Mouse (Mus musculus): ENCODE measurements at regions not wholly inside any gene's neighbourhood (a gene's known extent, or its start where the extent isn't known, plus 50 kb on each side); places are given as distances from the start of the nearest gene placed in this dataset.

DNA sequence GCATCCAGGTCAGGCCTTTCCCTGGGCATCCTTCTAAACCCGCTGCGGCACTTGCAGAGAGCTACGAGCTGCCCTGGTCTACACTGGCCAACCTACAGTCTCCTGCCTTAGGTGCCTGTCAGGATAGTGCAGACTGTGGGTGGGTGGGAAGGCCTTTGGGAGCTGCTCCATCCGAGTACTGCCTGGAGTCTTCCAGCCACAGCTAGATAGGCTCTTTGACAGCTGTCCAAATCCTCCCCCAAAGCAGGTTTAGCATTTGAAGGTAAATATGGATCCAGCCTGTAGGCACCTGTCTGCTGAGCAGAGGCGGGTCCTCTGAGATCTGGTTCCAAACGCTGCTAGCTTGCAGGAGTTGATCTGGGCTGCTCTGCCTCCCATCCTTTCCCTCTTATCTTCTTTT is 295.6 kb upstream of the Hs6st1 start:
- TF ChIP-seq CTCF (IDR thresholded peaks at IDR 0.05; ENCODE audit: low read depth): no peak
- Histone ChIP-seq H3K4me2 (ENCODE audit: low read depth) (no peak overlapping the region), H3K4me3 (ENCODE audit: low read depth, low read length) (no peak overlapping the region), H3K27ac (ENCODE audit: low read depth, low read length) (no peak overlapping the region), H3K27me3 (ENCODE audit: insufficient read depth, low read length) (no peaks in the 10 kb centered on the region), H3K4me1 (ENCODE audit: insufficient read depth) (no peaks in the 10 kb centered on the region), H3K9ac (no peak overlapping the region), H3K9me3 (ENCODE audit: low read length) (no peaks in the 10 kb centered on the region), H3K36me3 (ENCODE audit: insufficient read depth) (no peaks in the 10 kb centered on the region)
- no peak for DNase-seq
- no peak for ATAC-seq
- WGBS: 86% methylated on average over 6 of the region's 6 CpGs

DNA sequence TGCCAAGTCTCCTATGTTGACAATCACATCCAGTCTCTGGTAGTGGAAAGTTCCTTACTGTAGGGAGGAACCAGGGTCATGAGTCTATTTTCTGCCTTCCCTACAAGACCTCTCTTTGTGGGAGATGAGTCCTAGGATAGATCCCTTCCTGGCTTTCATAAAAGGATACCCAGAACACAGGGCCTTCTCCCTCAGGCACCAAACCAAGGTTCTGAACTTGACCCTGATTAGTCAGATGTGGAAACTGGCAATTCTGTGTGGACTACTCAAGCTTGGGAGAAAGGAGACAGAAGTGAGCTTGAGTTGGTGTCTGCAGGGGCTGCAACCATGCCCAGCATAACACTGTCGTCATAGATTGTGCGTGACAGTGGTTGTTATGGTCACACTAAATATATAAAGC is 293.6 kb upstream of the Hs6st1 start:
- no peaks in the 10 kb centered on the region for H3K4me1 ChIP-seq (ENCODE audit: insufficient read depth)
- no peak for ATAC-seq
- no peak overlapping the region for H3K4me3 ChIP-seq (ENCODE audit: low read depth, low read length)
- H3K36me3 ChIP-seq (ENCODE audit: insufficient read depth): no peaks in the 10 kb centered on the region
- H3K9ac ChIP-seq: no peak overlapping the region
- no peak for TF ChIP-seq CTCF (IDR thresholded peaks at IDR 0.05; ENCODE audit: low read depth)
- 96% methylated on average over 2 of the region's 2 CpGs for WGBS
- no peaks in the 10 kb centered on the region for H3K27me3 ChIP-seq (ENCODE audit: insufficient read depth, low read length)
- H3K4me2 ChIP-seq (ENCODE audit: low read depth): no peak overlapping the region
- H3K27ac ChIP-seq (ENCODE audit: low read depth, low read length): no peak overlapping the region
- no peaks in the 10 kb centered on the region for H3K9me3 ChIP-seq (ENCODE audit: low read length)
- DNase-seq: no peak

DNA sequence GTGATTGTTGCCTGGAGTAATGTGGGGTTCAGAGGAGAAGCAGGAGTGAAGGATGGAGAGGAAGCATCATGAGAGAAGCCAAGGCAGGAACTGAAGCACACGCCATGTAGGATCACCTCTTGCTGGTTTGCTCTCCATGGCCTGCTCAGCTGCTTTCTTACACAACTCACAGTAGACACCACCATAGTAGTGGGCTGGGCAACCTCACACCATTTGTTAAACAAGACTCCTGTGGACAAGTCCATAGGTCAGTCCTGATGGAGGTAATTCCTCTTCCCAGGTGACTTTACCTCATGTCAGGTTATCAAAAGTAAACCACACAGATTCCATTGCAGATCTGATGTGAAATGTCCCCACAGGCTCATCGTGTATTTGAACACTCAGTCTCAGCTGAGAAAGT is 285.5 kb upstream of the Hs6st1 start:
- Histone ChIP-seq H3K27me3 (ENCODE audit: insufficient read depth, low read length) (no peaks in the 10 kb centered on the region), H3K27ac (ENCODE audit: low read depth, low read length) (no peak overlapping the region), H3K4me1 (ENCODE audit: insufficient read depth) (no peaks in the 10 kb centered on the region), H3K9ac (no peak overlapping the region), H3K36me3 (ENCODE audit: insufficient read depth) (no peaks in the 10 kb centered on the region), H3K4me3 (ENCODE audit: low read depth, low read length) (no peak overlapping the region), H3K9me3 (ENCODE audit: low read length) (no peaks in the 10 kb centered on the region), H3K4me2 (ENCODE audit: low read depth) (no peak overlapping the region)
- DNase-seq: no peak
- ATAC-seq: no peak
- WGBS: 82% methylated on average over 2 of the region's 2 CpGs
- no peak for TF ChIP-seq CTCF (IDR thresholded peaks at IDR 0.05; ENCODE audit: low read depth)

DNA sequence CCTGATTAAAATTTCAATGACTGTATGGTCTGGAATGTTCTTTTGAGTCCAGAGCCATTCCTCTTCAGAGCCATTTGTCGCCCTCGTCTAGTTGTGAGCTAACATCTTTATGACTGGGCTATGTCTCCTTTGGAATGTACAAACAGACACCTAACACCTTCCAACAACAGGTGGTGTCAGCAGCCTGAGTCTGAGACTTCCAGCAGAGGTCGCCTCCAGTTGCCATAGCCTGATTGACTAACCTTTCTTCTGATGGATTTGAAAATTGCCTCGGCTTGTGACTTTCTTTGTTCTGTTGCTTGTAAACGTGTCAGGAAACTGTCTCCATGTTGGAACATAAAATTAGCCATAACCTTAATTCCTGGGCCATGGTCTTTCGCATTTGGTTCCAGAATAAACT is 284.8 kb upstream of the Hs6st1 start:
- WGBS: 85% methylated on average over 6 of the region's 6 CpGs
- DNase-seq (no peak), ATAC-seq (no peak)
- no peak for TF ChIP-seq CTCF (IDR thresholded peaks at IDR 0.05; ENCODE audit: low read depth)
- Histone ChIP-seq H3K36me3 (ENCODE audit: insufficient read depth) (no peaks in the 10 kb centered on the region), H3K4me3 (ENCODE audit: low read depth, low read length) (no peak overlapping the region), H3K27ac (ENCODE audit: low read depth, low read length) (no peak overlapping the region), H3K9ac (no peak overlapping the region), H3K27me3 (ENCODE audit: insufficient read depth, low read length) (no peaks in the 10 kb centered on the region), H3K4me1 (ENCODE audit: insufficient read depth) (no peaks in the 10 kb centered on the region), H3K4me2 (ENCODE audit: low read depth) (no peak overlapping the region), H3K9me3 (ENCODE audit: low read length) (no peaks in the 10 kb centered on the region)

DNA sequence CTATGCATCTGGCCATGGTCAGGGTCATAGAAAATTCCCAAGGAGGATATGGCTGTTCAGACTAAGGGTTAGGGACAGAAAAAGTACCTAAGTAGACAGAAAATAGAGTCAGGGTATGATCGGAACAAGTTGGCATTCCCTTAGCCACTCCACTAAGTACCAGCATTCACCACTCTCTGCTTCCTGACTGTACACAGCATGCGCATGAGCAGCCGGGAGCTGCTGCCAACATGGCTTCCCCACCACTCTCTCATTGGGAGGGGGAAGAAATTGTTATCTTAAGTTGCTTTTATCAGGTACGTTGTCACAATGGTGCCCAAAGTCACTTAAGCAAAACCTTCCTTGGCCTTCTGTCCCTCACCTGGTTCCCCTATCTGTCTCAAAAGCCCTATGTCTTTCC is 282.0 kb upstream of the Hs6st1 start:
- no peak overlapping the region for H3K9ac ChIP-seq
- no peak overlapping the region for H3K4me3 ChIP-seq (ENCODE audit: low read depth, low read length)
- WGBS: 79% methylated on average over 4 of the region's 4 CpGs
- H3K9me3 ChIP-seq (ENCODE audit: low read length): no peaks in the 10 kb centered on the region
- no peak for DNase-seq
- no peaks in the 10 kb centered on the region for H3K36me3 ChIP-seq (ENCODE audit: insufficient read depth)
- no peak for TF ChIP-seq CTCF (IDR thresholded peaks at IDR 0.05; ENCODE audit: low read depth)
- no peaks in the 10 kb centered on the region for H3K27me3 ChIP-seq (ENCODE audit: insufficient read depth, low read length)
- H3K27ac ChIP-seq (ENCODE audit: low read depth, low read length): no peak overlapping the region
- ATAC-seq: no peak
- no peaks in the 10 kb centered on the region for H3K4me1 ChIP-seq (ENCODE audit: insufficient read depth)
- no peak overlapping the region for H3K4me2 ChIP-seq (ENCODE audit: low read depth)

DNA sequence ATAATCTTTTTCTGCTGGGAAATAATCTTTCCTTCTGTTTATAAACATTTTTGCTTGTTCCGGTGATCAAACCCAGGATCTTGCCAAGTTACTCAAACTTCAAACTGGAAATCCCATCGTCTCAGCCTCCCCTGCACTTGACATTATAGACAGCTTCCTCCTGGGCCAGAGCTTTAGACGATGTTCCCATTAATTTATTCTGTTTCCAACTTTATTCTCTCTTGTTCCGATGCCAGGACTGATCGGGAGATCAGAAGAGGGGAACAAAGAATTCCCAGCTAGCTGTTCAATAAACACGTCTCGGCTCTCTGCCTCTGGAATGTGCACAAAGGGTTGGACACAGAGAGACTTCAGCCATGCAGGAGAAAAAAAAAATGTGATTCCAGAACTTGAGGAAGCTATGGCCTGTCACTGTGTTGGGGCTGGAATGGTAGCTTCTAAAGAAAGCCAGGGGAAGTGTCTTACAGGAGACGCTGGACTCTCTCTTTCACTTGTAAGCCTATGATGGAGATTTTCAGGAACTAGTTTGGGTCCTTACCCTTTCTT is 281.5 kb upstream of the Hs6st1 start:
- Histone ChIP-seq H3K9ac (no peak overlapping the region), H3K27ac (ENCODE audit: low read depth, low read length) (no peak overlapping the region), H3K4me3 (ENCODE audit: low read depth, low read length) (no peak overlapping the region), H3K4me1 (ENCODE audit: insufficient read depth) (no peaks in the 10 kb centered on the region), H3K36me3 (ENCODE audit: insufficient read depth) (no peaks in the 10 kb centered on the region), H3K4me2 (ENCODE audit: low read depth) (no peak overlapping the region), H3K9me3 (ENCODE audit: low read length) (no peaks in the 10 kb centered on the region), H3K27me3 (ENCODE audit: insufficient read depth, low read length) (no peaks in the 10 kb centered on the region)
- no peak for ATAC-seq
- no peak for TF ChIP-seq CTCF (IDR thresholded peaks at IDR 0.05; ENCODE audit: low read depth)
- WGBS: 30% methylated on average over 8 of the region's 8 CpGs
- no peak for DNase-seq

DNA sequence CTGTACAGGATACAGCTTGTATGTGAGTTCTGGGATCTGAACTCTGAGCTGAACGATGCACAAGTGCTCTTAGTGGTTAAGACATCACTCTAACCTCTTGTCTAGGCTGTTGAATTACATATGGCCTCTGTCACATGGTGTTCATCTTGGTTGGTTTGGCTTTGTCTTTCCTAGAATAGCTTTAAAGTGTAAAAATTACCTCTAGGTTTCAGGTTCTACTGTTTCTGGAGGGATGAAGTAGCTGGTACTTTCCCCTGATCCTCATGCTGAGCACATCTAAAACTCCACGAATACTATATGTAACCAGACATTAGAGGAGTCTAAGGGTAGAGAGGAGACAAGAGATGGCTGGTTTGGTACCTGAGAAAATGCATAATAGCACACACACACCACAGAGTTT is 271.1 kb upstream of the Hs6st1 start:
- WGBS: 77% methylated on average over 2 of the region's 2 CpGs
- Histone ChIP-seq H3K9ac (no peak overlapping the region), H3K4me2 (ENCODE audit: low read depth) (no peak overlapping the region), H3K27me3 (ENCODE audit: insufficient read depth, low read length) (no peaks in the 10 kb centered on the region), H3K4me1 (ENCODE audit: insufficient read depth) (no peaks in the 10 kb centered on the region), H3K27ac (ENCODE audit: low read depth, low read length) (no peak overlapping the region), H3K9me3 (ENCODE audit: low read length) (no peaks in the 10 kb centered on the region), H3K4me3 (ENCODE audit: low read depth, low read length) (no peak overlapping the region), H3K36me3 (ENCODE audit: insufficient read depth) (no peaks in the 10 kb centered on the region)
- no peak for ATAC-seq
- DNase-seq: no peak
- TF ChIP-seq CTCF (IDR thresholded peaks at IDR 0.05; ENCODE audit: low read depth): no peak

DNA sequence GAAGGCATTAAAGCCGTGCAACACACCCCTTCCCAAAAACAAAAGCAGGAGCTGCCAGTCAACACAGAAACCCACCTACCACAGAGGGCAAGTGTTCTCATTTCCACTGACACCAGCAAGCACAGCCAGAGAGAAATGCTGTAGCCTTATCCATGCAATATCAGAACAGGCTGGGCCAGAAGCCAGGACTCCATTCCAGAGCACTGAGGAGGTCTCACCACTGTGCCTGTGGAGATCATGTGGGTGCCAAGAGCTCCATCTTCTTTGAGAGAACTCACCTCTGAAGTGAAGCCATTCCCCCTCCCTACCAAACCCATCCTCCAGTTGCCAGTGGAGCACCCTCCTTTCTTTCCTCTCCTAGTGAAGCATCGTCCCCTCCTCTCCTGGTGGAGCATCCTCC is 270.7 kb upstream of the Hs6st1 start:
- no peaks in the 10 kb centered on the region for H3K4me1 ChIP-seq (ENCODE audit: insufficient read depth)
- no peaks in the 10 kb centered on the region for H3K36me3 ChIP-seq (ENCODE audit: insufficient read depth)
- WGBS: 70% methylated on average over 2 of the region's 2 CpGs
- no peak overlapping the region for H3K9ac ChIP-seq
- DNase-seq (no peak), ATAC-seq (no peak)
- H3K4me2 ChIP-seq (ENCODE audit: low read depth): no peak overlapping the region
- TF ChIP-seq CTCF (IDR thresholded peaks at IDR 0.05; ENCODE audit: low read depth): no peak
- no peak overlapping the region for H3K27ac ChIP-seq (ENCODE audit: low read depth, low read length)
- H3K9me3 ChIP-seq (ENCODE audit: low read length): no peaks in the 10 kb centered on the region
- H3K4me3 ChIP-seq (ENCODE audit: low read depth, low read length): no peak overlapping the region
- H3K27me3 ChIP-seq (ENCODE audit: insufficient read depth, low read length): no peaks in the 10 kb centered on the region
